Mouse (Mus musculus): ENCODE data around the gene Vmn1r226.

Gene Vmn1r226

DNA sequence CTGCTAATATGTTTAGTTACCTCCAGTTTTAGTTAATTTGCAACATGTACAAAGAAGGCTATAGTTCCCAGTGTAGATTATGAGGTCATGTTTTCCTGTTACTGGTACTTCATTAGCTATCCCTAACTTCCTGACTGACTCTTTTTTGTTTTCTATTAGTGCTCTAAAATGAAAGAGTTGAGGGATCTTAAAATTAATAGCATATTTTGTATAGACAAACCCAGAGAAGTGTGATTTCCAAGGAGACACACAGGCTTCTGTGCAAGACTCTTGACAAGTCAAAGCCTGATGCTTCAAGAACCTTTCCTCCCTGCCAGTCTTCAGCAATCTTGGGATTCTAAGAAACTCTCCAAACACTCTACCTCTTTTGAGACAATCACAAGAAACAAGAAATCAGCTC lies at the start of gene Vmn1r226:
Vmn1r226 (plus strand) TSS at position 301 of the 400 bp plus-strand sequence.
- DNase-seq: no peak

DNA sequence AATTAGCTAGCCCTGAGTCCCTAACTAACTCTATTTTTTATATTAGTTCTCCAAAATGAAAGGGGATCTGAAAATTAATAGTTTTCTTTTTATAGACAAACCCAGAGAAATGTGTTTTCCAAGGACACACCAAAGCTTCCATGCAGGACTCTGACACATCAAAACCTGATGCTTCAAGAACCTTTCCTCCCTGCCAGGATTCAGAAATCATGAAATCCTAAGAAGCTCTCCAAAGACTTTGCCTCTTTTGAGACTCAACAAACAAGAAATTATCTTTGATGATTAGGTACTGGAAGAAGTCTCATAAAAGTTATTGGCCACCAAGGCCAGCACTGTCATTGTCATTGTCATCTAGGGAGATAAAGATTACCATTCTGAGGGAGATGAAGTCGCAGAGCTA lies 46.9 kb downstream of the Vmn1r226 start, which contains the start of gene Vmn1r227:
Vmn1r227 (plus strand) TSS at position 301 of the 400 bp plus-strand sequence.
- DNase-seq: no peak

All from kidney, postnatal 36 days (tissue).